Mouse (Mus musculus) cerebellum, postnatal 36 days (tissue): Measurements from ENCODE around the gene Msgn1.

Source experiments
- DNase-seq, 2 experiments: peaks; one replicate each; pipeline ENCODE4 v3.0.0; 2021 to 2022; ENCODE audit warnings: mixed read lengths in 2 of 2

Msgn1 gene

GRCm38 (mm10) chr12:11198026-11198425 is 10.7 kb downstream of the Msgn1 start:
- no peak for DNase-seq

- no peak for DNase-seq
These were observed 11.9 kb downstream of the Msgn1 start for GRCm38 (mm10) chr12:11196830-11197229.

- DNase-seq, result peak; percentile 60 to 64
These were observed 12.6 kb downstream of the Msgn1 start for GRCm38 (mm10) chr12:11196142-11196597.

- no peak for DNase-seq
These were observed 13.7 kb downstream of the Msgn1 start for GRCm38 (mm10) chr12:11195031-11195430.

GRCm38 (mm10) chr12:11178486-11179154 is 30.2 kb downstream of the Msgn1 start:
- peak; percentile 83 to 88 for DNase-seq

- DNase-seq, result no peak
These were observed 31.1 kb downstream of the Msgn1 start for GRCm38 (mm10) chr12:11177408-11178394.

GRCm38 (mm10) chr12:11158670-11159069 is 50.1 kb downstream of the Msgn1 start:
- DNase-seq, result no peak
